Mouse (Mus musculus) liver, embryonic 14.5 days (tissue): ENCODE measurements at regions not wholly inside any gene's neighbourhood (a gene's known extent, or its start where the extent isn't known, plus 50 kb on each side); places are given as distances from the start of the nearest gene placed in this dataset.
A peak's percentile ranks its signal among the peaks of the same experiment; 100 is the strongest.

ENCODE experiments used
- ATAC-seq: fragments of 200-750 bp; cut with Nextera tagmentation; 2 replicates; pipeline ENCODE4 v1.8.0; 2017; ENCODE audit warnings: moderate number of reproducible peaks, mild to moderate bottlenecking, moderate library complexity; ENCODE audit not compliant: insufficient read depth
- DNase-seq, 3 experiments: peaks; one replicate each; pipeline ENCODE4 v3.0.0-alpha.2; 2012 to 2013; ENCODE audit warnings: low read depth in 3 of 3, low spot score in 3 of 3
- H3K27ac ChIP-seq: fragments of 300-500 bp; sonication (generic); 2 replicates; pipeline ENCODE4 v1.5.1; 2014; ENCODE audit warnings: moderate library complexity, mild to moderate bottlenecking, control low read depth, inconsistent platforms
- H3K27me3 ChIP-seq: fragments of 300-500 bp; sonication (generic); 2 replicates; pipeline ENCODE4 v1.6.1; 2014; ENCODE audit warnings: mild to moderate bottlenecking, low read length, moderate library complexity; ENCODE audit not compliant: control insufficient read depth, insufficient read depth
- H3K36me3 ChIP-seq: fragments of 300-500 bp; sonication (generic); replicated peaks from 2 replicates; pipeline ENCODE4 v1.6.1; 2014; ENCODE audit warnings: low read depth; ENCODE audit not compliant: control insufficient read depth, insufficient read depth
- H3K4me1 ChIP-seq, 2 experiments: fragments of 200-500 bp in 1 of 2; fragments of 300-500 bp in 1 of 2; sonication (generic) in 1 of 2; replicated peaks; 2 replicates each; pipeline ENCODE4 v1.6.1; 2012 to 2014; ENCODE audit warnings: antibody characterized with exemption in 1 of 2, inconsistent platforms in 1 of 2, low read length in 1 of 2; ENCODE audit not compliant: control insufficient read depth in 2 of 2, insufficient read depth in 2 of 2
- H3K4me2 ChIP-seq: fragments of 300-500 bp; sonication (generic); 2 replicates; pipeline ENCODE4 v1.6.1; 2014; ENCODE audit warnings: low read depth, mild to moderate bottlenecking, control low read depth, moderate library complexity
- H3K4me3 ChIP-seq, 2 experiments: fragments of 200-500 bp in 1 of 2; fragments of 300-500 bp in 1 of 2; sonication (generic) in 1 of 2; 2 replicates each; pipeline ENCODE4 v1.5.1; 2012 to 2014; ENCODE audit warnings: low read depth in 2 of 2, low read length in 2 of 2, mild to moderate bottlenecking in 2 of 2, control low read depth in 1 of 2, inconsistent platforms in 1 of 2, moderate library complexity in 1 of 2; ENCODE audit not compliant: insufficient read depth in 1 of 2
- H3K9ac ChIP-seq: fragments of 300-500 bp; sonication (generic); replicated peaks from 2 replicates; pipeline ENCODE4 v1.6.1; 2014; ENCODE audit warnings: mild to moderate bottlenecking, control low read depth, moderate library complexity
- H3K9me3 ChIP-seq: fragments of 300-500 bp; sonication (generic); 2 replicates; pipeline ENCODE4 v1.6.1; 2016; ENCODE audit warnings: low read length, mixed read lengths; ENCODE audit not compliant: control insufficient read depth
- CTCF ChIP-seq: IDR thresholded peaks from 2 replicates; pipeline ENCODE4 v1.5.1; 2016; ENCODE audit warnings: antibody characterized with exemption, low read depth, control low read depth
- EP300 ChIP-seq: IDR thresholded peaks from 2 replicates; pipeline ENCODE4 v1.6.1; 2016; ENCODE audit warnings: antibody characterized with exemption, low read depth
- WGBS: fragments of 180-500 bp; shearing (Covaris S2); extraction: QIAGEN DNeasy Blood & Tissue Kit; methylation state at CpG from one replicate; pipeline ENCODE4 v1.1.7; 2014; ENCODE audit not compliant: insufficient replicate concordance; 5-methylcytosine and 5-hydroxymethylcytosine counted together

GRCm38 (mm10) chr5:4563862-4564261 is 194.0 kb downstream of the Fzd1 start:
- H3K27me3 ChIP-seq: no peaks in the 10 kb centered on the region
- no peaks in the 10 kb centered on the region for H3K9me3 ChIP-seq
- DNase-seq: peak; percentile 9 to 12 (median 10)
- 36% methylated on average over 6 of the region's 6 CpGs for WGBS
- H3K9ac ChIP-seq: no peak overlapping the region
- no peak overlapping the region for H3K4me2 ChIP-seq
- no peaks in the 10 kb centered on the region for H3K36me3 ChIP-seq
- TF ChIP-seq EP300 (no peak), CTCF (no peak)
- H3K4me1 ChIP-seq: 0 out of 4 replicates have a peak, but pooled peaks cover 0 to 2% of the 10 kb centered on the region in 2 experiments
- peak; percentile 48; the same call in 1 of the 2 replicates for ATAC-seq
- H3K27ac ChIP-seq: no peak overlapping the region
- no peak overlapping the region for H3K4me3 ChIP-seq

GRCm38 (mm10) chr5:4561661-4562060 is 196.2 kb downstream of the Fzd1 start:
- no peaks in the 10 kb centered on the region for H3K27me3 ChIP-seq
- H3K9ac ChIP-seq: no peak overlapping the region
- no peaks in the 10 kb centered on the region for H3K9me3 ChIP-seq
- 61% methylated on average over 8 of the region's 8 CpGs for WGBS
- no peak overlapping the region for H3K4me2 ChIP-seq
- H3K4me1 ChIP-seq: 0 out of 4 replicates have a peak, but pooled peaks cover 0 to 2% of the 10 kb centered on the region in 2 experiments
- ATAC-seq: no peak
- no peaks in the 10 kb centered on the region for H3K36me3 ChIP-seq
- no peak overlapping the region for H3K4me3 ChIP-seq
- no peak for DNase-seq
- no peak for TF ChIP-seq CTCF
- no peak for TF ChIP-seq EP300
- no peak overlapping the region for H3K27ac ChIP-seq

GRCm38 (mm10) chr5:4561139-4561470 is 196.7 kb downstream of the Fzd1 start:
- DNase-seq: no peak
- Histone ChIP-seq H3K9me3 (no peaks in the 10 kb centered on the region), H3K36me3 (no peaks in the 10 kb centered on the region), H3K4me3 (no peak overlapping the region), H3K27me3 (no peaks in the 10 kb centered on the region), H3K4me2 (no peak overlapping the region), H3K9ac (no peak overlapping the region), H3K27ac (no peak overlapping the region), H3K4me1 (0 out of 4 replicates have a peak, but pooled peaks cover 0 to 2% of the 10 kb centered on the region in 2 experiments)
- TF ChIP-seq CTCF (no peak), EP300 (no peak)
- ATAC-seq: no peak
- WGBS: 48% methylated on average over 4 of the region's 4 CpGs

GRCm38 (mm10) chr5:4560370-4561138 is 197.3 kb downstream of the Fzd1 start:
- WGBS: 42% methylated on average over 7 of the region's 7 CpGs
- H3K36me3 ChIP-seq: no peaks in the 10 kb centered on the region
- 0 out of 4 replicates have a peak, but pooled peaks cover 0 to 2% of the 10 kb centered on the region in 2 experiments for H3K4me1 ChIP-seq
- no peak for DNase-seq
- no peak overlapping the region for H3K9ac ChIP-seq
- no peak overlapping the region for H3K4me2 ChIP-seq
- H3K27me3 ChIP-seq: no peaks in the 10 kb centered on the region
- no peak overlapping the region for H3K4me3 ChIP-seq
- no peaks in the 10 kb centered on the region for H3K9me3 ChIP-seq
- ATAC-seq: no peak
- H3K27ac ChIP-seq: no peak overlapping the region
- TF ChIP-seq CTCF (no peak), EP300 (no peak)

DNA sequence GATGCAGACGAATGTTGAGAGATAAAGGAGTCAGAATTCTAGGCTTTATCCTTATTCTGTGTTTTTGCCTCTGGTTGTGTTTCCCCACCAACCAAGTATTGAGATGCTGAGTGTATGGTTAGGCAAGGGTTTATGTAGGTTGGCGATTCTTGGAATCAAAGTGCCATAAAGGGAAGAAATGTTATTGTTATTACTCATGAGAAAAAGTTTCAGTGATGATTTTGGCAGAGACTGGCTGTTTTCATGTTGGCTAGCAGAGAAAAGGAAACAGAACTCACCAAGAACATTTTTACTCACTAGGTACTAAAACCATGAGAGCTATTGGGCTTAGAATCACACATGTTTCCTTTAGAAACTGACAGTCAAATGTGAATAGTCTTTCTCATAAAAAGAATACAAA is 202.9 kb downstream of the Fzd1 start:
- Histone ChIP-seq H3K9me3 (no peaks in the 10 kb centered on the region), H3K4me1 (no peaks in the 10 kb centered on the region), H3K4me2 (no peak overlapping the region), H3K9ac (no peak overlapping the region), H3K27ac (no peak overlapping the region), H3K4me3 (no peak overlapping the region), H3K36me3 (no peaks in the 10 kb centered on the region), H3K27me3 (no peaks in the 10 kb centered on the region)
- WGBS: 36% methylated on average over 2 of the region's 2 CpGs
- ATAC-seq (no peak), DNase-seq (no peak)
- TF ChIP-seq EP300: no peak
- TF ChIP-seq CTCF: no peak
